Comparison of ENCODE assay signal across 29 mouse cellular contexts in genomic region chr14:78492602-78493001, GRCm38 (mm10). TPM values are rescaled to one million over a fixed set of nuclear protein-coding genes. Genes with fewer than 3 reads are reported as not detected.
A peak's percentile ranks its signal among the peaks of the same experiment; 100 is the strongest.
DNase-seq lines count a peak whose midpoint lies in the region; ATAC-seq and TF ChIP-seq lines count a peak whose summit lies in the region.
"Had no signal": no experiment of that assay in that cellular context is flagged by ENCODE, and none has a peak within 500 bp of the region (broad histone marks: within the 10 kb centered on the region; RNA-seq: fewer than 3 reads in every experiment).

No protein-coding gene starts in this region.

- WGBS in liver, postnatal 0 days (ENCODE audit: insufficient replicate concordance) = 68% methylated on average over 9 of the region's 9 CpGs
- WGBS in liver, embryonic 12.5 days (ENCODE audit: insufficient replicate concordance) = 82% methylated on average over 9 of the region's 9 CpGs
- WGBS in lung, embryonic 14.5 days = 52% methylated on average over 9 of the region's 9 CpGs
- 87% methylated on average over 9 of the region's 9 CpGs for WGBS in forebrain, embryonic 11.5 days

- TF ChIP-seq EP300 in liver, postnatal 0 days (IDR thresholded peaks at IDR 0.05; ENCODE audit: low read depth) = no peak

- 0 out of 2 replicates have a peak, but pooled peaks cover 6% of the 10 kb centered on the region for H3K4me1 ChIP-seq in liver, postnatal 0 days (ENCODE audit: insufficient read depth)
- H3K4me1 ChIP-seq in liver, embryonic 12.5 days = peaks cover 28% of the 10 kb centered on the region
- no peaks in the 10 kb centered on the region for H3K4me1 ChIP-seq in lung, embryonic 14.5 days (ENCODE audit: insufficient read depth)
- H3K4me1 ChIP-seq in forebrain, embryonic 11.5 days (replicated peaks; ENCODE audit: control insufficient read depth, insufficient read depth, low read length) = no peaks in the 10 kb centered on the region
- H3K4me1 ChIP-seq: heart, embryonic 13.5 days; hindbrain, embryonic 10.5 days; hindbrain, embryonic 15.5 days; limb, embryonic 12.5 days; midbrain, embryonic 10.5 days; midbrain, embryonic 15.5 days had no signal

- ATAC-seq in liver, postnatal 0 days = peak; percentile 60
- no peak for ATAC-seq in liver, embryonic 12.5 days
- peak; percentile 90 for ATAC-seq in lung, embryonic 14.5 days (ENCODE audit: insufficient read depth)
- no peak for ATAC-seq in granulocyte monocyte progenitor cell, adult 5-6 weeks (replicated peaks; ENCODE audit: poor library complexity, severe bottlenecking)
- no peak for ATAC-seq in forebrain, embryonic 11.5 days (replicated peaks; ENCODE audit: low FRiP score)
- ATAC-seq: CD4-positive, CD25-positive, alpha-beta regulatory T cell, adult 4 months; forebrain, embryonic 16.5 days; inflammation-experienced regulatory T-cells, adult 6 months; midbrain, embryonic 15.5 days had no signal

- H3K9me3 ChIP-seq in liver, postnatal 0 days (ENCODE audit: low read length) = no peaks in the 10 kb centered on the region
- no peaks in the 10 kb centered on the region for H3K9me3 ChIP-seq in liver, embryonic 12.5 days (replicated peaks)
- no peaks in the 10 kb centered on the region for H3K9me3 ChIP-seq in lung, embryonic 14.5 days (ENCODE audit: low read depth, low read length)
- H3K9me3 ChIP-seq in forebrain, embryonic 11.5 days (ENCODE audit: control insufficient read depth, low read length) = no peaks in the 10 kb centered on the region
- H3K9me3 ChIP-seq: heart, embryonic 13.5 days; hindbrain, embryonic 10.5 days; hindbrain, embryonic 15.5 days; limb, embryonic 12.5 days; midbrain, embryonic 10.5 days; midbrain, embryonic 15.5 days had no signal

- no peak overlapping the region for H3K4me2 ChIP-seq in liver, postnatal 0 days (ENCODE audit: low read depth, low read length)
- H3K4me2 ChIP-seq in liver, embryonic 12.5 days = no peak overlapping the region
- no peak overlapping the region for H3K4me2 ChIP-seq in lung, embryonic 14.5 days
- no peak overlapping the region for H3K4me2 ChIP-seq in forebrain, embryonic 11.5 days (ENCODE audit: low read depth, low read length, severe bottlenecking)
- H3K4me2 ChIP-seq: heart, embryonic 13.5 days; hindbrain, embryonic 15.5 days; limb, embryonic 12.5 days; liver, embryonic 11.5 days; midbrain, embryonic 15.5 days had no signal

- peaks cover 11% of the 10 kb centered on the region for H3K36me3 ChIP-seq in liver, postnatal 0 days (replicated peaks; ENCODE audit: insufficient read depth, low read length)
- H3K36me3 ChIP-seq in liver, embryonic 12.5 days = peaks cover 25% of the 10 kb centered on the region
- H3K36me3 ChIP-seq in lung, embryonic 14.5 days (ENCODE audit: insufficient read depth) = peaks cover 50% of the 10 kb centered on the region
- no peaks in the 10 kb centered on the region; the same call in 1 of the 2 replicates for H3K36me3 ChIP-seq in forebrain, embryonic 11.5 days (ENCODE audit: control insufficient read depth, insufficient read depth, low read length)

- H3K9ac ChIP-seq in liver, postnatal 0 days (replicated peaks) = no peak overlapping the region
- no peak overlapping the region for H3K9ac ChIP-seq in liver, embryonic 12.5 days
- H3K9ac ChIP-seq in lung, embryonic 14.5 days = no peak overlapping the region
- H3K9ac ChIP-seq in forebrain, embryonic 11.5 days (ENCODE audit: low read length) = no peak overlapping the region
- H3K9ac ChIP-seq: heart, embryonic 13.5 days; hindbrain, embryonic 15.5 days; limb, embryonic 12.5 days; midbrain, embryonic 15.5 days had no signal

- no peak overlapping the region for H3K4me3 ChIP-seq in liver, postnatal 0 days (ENCODE audit: low read depth, low read length)
- H3K4me3 ChIP-seq in liver, embryonic 12.5 days = no peak overlapping the region
- H3K4me3 ChIP-seq in lung, embryonic 14.5 days (ENCODE audit: low read depth, low read length) = no peak overlapping the region
- no peak overlapping the region for H3K4me3 ChIP-seq in forebrain, embryonic 11.5 days (ENCODE audit: low read depth, low read length)
- H3K4me3 ChIP-seq: gastrocnemius, adult 2 months; heart, embryonic 13.5 days; hindbrain, embryonic 10.5 days; hindbrain, embryonic 15.5 days; left cerebral cortex, adult 2 months; limb, embryonic 12.5 days; midbrain, embryonic 10.5 days; midbrain, embryonic 15.5 days had no signal

- no peak for DNase-seq in liver, postnatal 0 days
- DNase-seq in lung, embryonic 14.5 days = peak; percentile 39
- DNase-seq in lung, postnatal 14 days = peak; percentile 37
- DNase-seq in heart, adult 18-20 months = no peak
- DNase-seq in forebrain, embryonic 11.5 days (ENCODE audit: low spot score) = no peak
- DNase-seq: adrenal gland, adult 8-10 months; cerebellum, adult 8-10 months; cerebellum, postnatal 25 days; gastrocnemius, adult 2 months; gastrocnemius, postnatal 36 days; heart, postnatal 14 days; kidney, adult 11 months; kidney, postnatal 14 days; right cerebral cortex, adult 18-20 months; right cerebral cortex, postnatal 4 days; thymus, postnatal 4 days had no signal

- TF ChIP-seq CTCF in liver, postnatal 0 days (IDR thresholded peaks at IDR 0.05; ENCODE audit: low read depth) = no peak
- TF ChIP-seq CTCF in lung, embryonic 14.5 days (IDR thresholded peaks at IDR 0.05; ENCODE audit: low read depth) = no peak

- no peaks in the 10 kb centered on the region for H3K27me3 ChIP-seq in liver, postnatal 0 days (ENCODE audit: insufficient read depth, low read length)
- H3K27me3 ChIP-seq in liver, embryonic 12.5 days (replicated peaks) = no peaks in the 10 kb centered on the region
- H3K27me3 ChIP-seq in lung, embryonic 14.5 days (ENCODE audit: insufficient read depth, low read length) = no peaks in the 10 kb centered on the region
- H3K27me3 ChIP-seq in forebrain, embryonic 11.5 days (ENCODE audit: control insufficient read depth, insufficient read depth, low read length) = no peaks in the 10 kb centered on the region
- H3K27me3 ChIP-seq: heart, embryonic 13.5 days; hindbrain, embryonic 15.5 days; limb, embryonic 12.5 days; midbrain, embryonic 15.5 days had no signal

- H3K27ac ChIP-seq in liver, postnatal 0 days (ENCODE audit: low read depth) = no peak overlapping the region
- H3K27ac ChIP-seq in liver, embryonic 12.5 days = no peak overlapping the region
- no peak overlapping the region for H3K27ac ChIP-seq in lung, embryonic 14.5 days (ENCODE audit: low read depth)
- no peak overlapping the region for H3K27ac ChIP-seq in forebrain, embryonic 11.5 days (ENCODE audit: low read depth, low read length)
- H3K27ac ChIP-seq: gastrocnemius, adult 2 months; heart, embryonic 13.5 days; hindbrain, embryonic 10.5 days; hindbrain, embryonic 15.5 days; left cerebral cortex, adult 2 months; limb, embryonic 12.5 days; midbrain, embryonic 10.5 days; midbrain, embryonic 15.5 days had no signal

RNA-seq across cellular contexts. Expression of gene Akap11, which starts 44.0 kb away (rescaled TPM):
- 3.6 and 4.1 TPM in 2 replicates for polyA plus RNA-seq in liver, postnatal 0 days (2015; fragmentation: Nextera tagmentation; extraction: Ambion mirVana)
- polyA plus RNA-seq in liver, embryonic 12.5 days (2016; fragmentation: Nextera tagmentation; extraction: Ambion mirVana) = 9.5 and 11.2 TPM in 2 replicates
- 18.3 and 18.9 TPM in 2 replicates for polyA plus RNA-seq in lung, embryonic 14.5 days (2014; fragmentation: Nextera tagmentation; extraction: Ambion mirVana)
- 28.1 and 31.9 TPM in 2 replicates for total RNA-seq in granulocyte monocyte progenitor cell, adult 5-6 weeks (2014; fragmentation: Nextera tagmentation)
- total RNA-seq in granulocyte monocyte progenitor cell, adult 5-6 weeks (2017) = 35.1 and 38.3 TPM in 2 replicates
- total RNA-seq in heart, adult 18-20 months (2021) = 10 to 100 TPM; 32.2 to 33.3 TPM
- polyA plus RNA-seq in forebrain, embryonic 11.5 days (2014; fragmentation: Nextera tagmentation; extraction: Ambion mirVana) = 18.3 and 19.5 TPM in 2 replicates

Comparison
In these comparisons a context has a peak if more than half of its experiments do, and no peak if none do; other contexts are left out.
1. ATAC-seq: peak in liver, postnatal 0 days (single experiment) and lung, embryonic 14.5 days (single experiment); none in liver, embryonic 12.5 days (single experiment), granulocyte monocyte progenitor cell, adult 5-6 weeks (single experiment) and forebrain, embryonic 11.5 days (single experiment).
2. DNase-seq: peak in lung, embryonic 14.5 days (single experiment) and lung, postnatal 14 days (single experiment); none in liver, postnatal 0 days (single experiment), heart, adult 18-20 months (0 of 2) and forebrain, embryonic 11.5 days (single experiment).